Mouse (Mus musculus) liver, embryonic 18 days (tissue): Measurements from ENCODE around the gene Rcn2. TPM values are rescaled to one million over a fixed set of nuclear protein-coding genes. Genes with fewer than 3 reads are reported as not detected.

ENCODE experiments used
- polyA plus RNA-seq: library from polyadenylated mRNA; depleted of rRNA; stranded (reverse); fragments of >200 nt; gene quantifications from 2 replicates; pipeline ENCODE4 v1.2.3, GENCODE M21; 2012; rRNA removed

Gene Rcn2
- 12.8 and 13.0 TPM in 2 replicates for polyA plus RNA-seq

GRCm38 (mm10) chr9:56041372-56042180, at the start of gene Rcn2:
TSS of gene Rcn2 (plus strand) at chr9:56041845.

GRCm38 (mm10) chr9:56010450-56010849, 31.2 kb upstream of the Rcn2 start, which contains the start of gene 4930563M21Rik:
TSS of gene 4930563M21Rik (minus strand) at chr9:56010550.

GRCm38 (mm10) chr9:56089778-56090520, 48.3 kb downstream of the Rcn2 start, which contains the start of gene Pstpip1:
TSS of gene Pstpip1 (plus strand) at chr9:56089962.

Other genes with a start within 250 kb of the Rcn2 start
- 0.99 and 1.1 TPM in 2 replicates for gene Scaper, start 103.7 kb upstream of the Rcn2 start, polyA plus RNA-seq
- not detected in 2 replicates for gene 4930563M21Rik, start 31.3 kb upstream of the Rcn2 start, polyA plus RNA-seq
- 8.7 and 12.3 TPM in 2 replicates for gene Pstpip1, start 48.1 kb downstream of the Rcn2 start, polyA plus RNA-seq
- gene Tspan3, start 123.6 kb downstream of the Rcn2 start, polyA plus RNA-seq: 13.9 and 14.2 TPM in 2 replicates